Mouse (Mus musculus): ENCODE data around the gene Ski.

The Ski gene

GRCm38 (mm10) chr4:155214188-155214587 is 8.2 kb downstream of the Ski start:
- DNase-seq (ENCODE audit: low read depth, low spot score) = no peak

GRCm38 (mm10) chr4:155213752-155214054 is 8.7 kb downstream of the Ski start:
- DNase-seq (ENCODE audit: low read depth, low spot score) = no peak

- no peak for DNase-seq (ENCODE audit: low read depth, low spot score)
These were observed 9.2 kb downstream of the Ski start for GRCm38 (mm10) chr4:155213052-155213751.

- DNase-seq (ENCODE audit: low read depth, low spot score) = no peak
These were observed 12.9 kb downstream of the Ski start for GRCm38 (mm10) chr4:155209494-155209893.

- no peak for DNase-seq (ENCODE audit: low read depth, low spot score)
These were observed 13.3 kb downstream of the Ski start for GRCm38 (mm10) chr4:155209079-155209478.

- DNase-seq (ENCODE audit: low read depth, low spot score) = no peak
These were observed 13.8 kb downstream of the Ski start for GRCm38 (mm10) chr4:155208613-155209012.

- no peak for DNase-seq (ENCODE audit: low read depth, low spot score)
These were observed 14.6 kb downstream of the Ski start for GRCm38 (mm10) chr4:155207841-155208240.

- DNase-seq (ENCODE audit: low read depth, low spot score) = no peak
These were observed 15.9 kb downstream of the Ski start for GRCm38 (mm10) chr4:155206498-155206897.

- DNase-seq (ENCODE audit: low read depth, low spot score) = no peak
These were observed 16.5 kb downstream of the Ski start for GRCm38 (mm10) chr4:155205919-155206318.

GRCm38 (mm10) chr4:155201764-155202163 is 20.6 kb downstream of the Ski start:
- no peak for DNase-seq (ENCODE audit: low read depth, low spot score)

- DNase-seq (ENCODE audit: low read depth, low spot score) = no peak
These were observed 21.5 kb downstream of the Ski start for GRCm38 (mm10) chr4:155200861-155201390.

- DNase-seq (ENCODE audit: low read depth, low spot score) = no peak
These were observed 24.7 kb downstream of the Ski start for GRCm38 (mm10) chr4:155197726-155198125.

- no peak for DNase-seq (ENCODE audit: low read depth, low spot score)
These were observed 27.2 kb downstream of the Ski start for GRCm38 (mm10) chr4:155195204-155195603.

GRCm38 (mm10) chr4:155190275-155190674 is 32.1 kb downstream of the Ski start:
- no peak for DNase-seq (ENCODE audit: low read depth, low spot score)

- DNase-seq (ENCODE audit: low read depth, low spot score) = no peak
These were observed 32.7 kb downstream of the Ski start for GRCm38 (mm10) chr4:155189711-155190139.

GRCm38 (mm10) chr4:155188803-155189202 is 33.6 kb downstream of the Ski start:
- no peak for DNase-seq (ENCODE audit: low read depth, low spot score)

- DNase-seq (ENCODE audit: low read depth, low spot score) = no peak
These were observed 34.1 kb downstream of the Ski start for GRCm38 (mm10) chr4:155188341-155188740.

- no peak for DNase-seq (ENCODE audit: low read depth, low spot score)
These were observed 35.2 kb downstream of the Ski start for GRCm38 (mm10) chr4:155187192-155187674.

- DNase-seq (ENCODE audit: low read depth, low spot score) = no peak
These were observed 36.5 kb downstream of the Ski start for GRCm38 (mm10) chr4:155185845-155186244.

GRCm38 (mm10) chr4:155184248-155185070 is 37.9 kb downstream of the Ski start:
- no peak for DNase-seq (ENCODE audit: low read depth, low spot score)

- no peak for DNase-seq (ENCODE audit: low read depth, low spot score)
These were observed 39.2 kb downstream of the Ski start for GRCm38 (mm10) chr4:155183201-155183600.

- no peak for DNase-seq (ENCODE audit: low read depth, low spot score)
These were observed 43.3 kb downstream of the Ski start for GRCm38 (mm10) chr4:155178981-155179512.
